Mouse (Mus musculus) heart, embryonic 11.5 days (tissue): Measurements from ENCODE around the gene Obsl1. TPM values are rescaled to one million over a fixed set of nuclear protein-coding genes. Genes with fewer than 3 reads are reported as not detected.

Source experiments
- ATAC-seq: fragments of 200-750 bp; cut with Nextera tagmentation; replicated peaks from 2 replicates; pipeline ENCODE4 v1.8.0; 2017; ENCODE audit warnings: moderate library complexity; ENCODE audit not compliant: insufficient number of reproducible peaks, low FRiP score, low TSS enrichment
- H3K27ac ChIP-seq: fragments of 300-500 bp; sonication (generic); 2 replicates; pipeline ENCODE4 v1.5.1; 2014; ENCODE audit warnings: mild to moderate bottlenecking, low read depth, low read length
- H3K27me3 ChIP-seq: fragments of 300-500 bp; sonication (generic); 2 replicates; pipeline ENCODE4 v1.6.1; 2014; ENCODE audit warnings: mild to moderate bottlenecking, low read length, mixed read lengths; ENCODE audit not compliant: control insufficient read depth, insufficient read depth
- H3K36me3 ChIP-seq: fragments of 300-500 bp; sonication (generic); 2 replicates; pipeline ENCODE4 v1.6.1; 2014; ENCODE audit warnings: mild to moderate bottlenecking, low read length, moderate library complexity, mixed read lengths; ENCODE audit not compliant: control insufficient read depth, insufficient read depth
- H3K4me1 ChIP-seq: fragments of 300-500 bp; sonication (generic); 2 replicates; pipeline ENCODE4 v1.6.1; 2014; ENCODE audit warnings: low read length; ENCODE audit not compliant: control insufficient read depth, insufficient read depth
- H3K4me2 ChIP-seq: fragments of 300-500 bp; sonication (generic); 2 replicates; pipeline ENCODE4 v1.6.1; 2014; ENCODE audit warnings: mild to moderate bottlenecking, moderate library complexity
- H3K4me3 ChIP-seq: fragments of 300-500 bp; sonication (generic); 2 replicates; pipeline ENCODE4 v1.5.1; 2014; ENCODE audit warnings: low read depth, low read length
- H3K9ac ChIP-seq: fragments of 300-500 bp; sonication (generic); 2 replicates; pipeline ENCODE4 v1.6.1; 2014; ENCODE audit warnings: mild to moderate bottlenecking, low read depth, low read length, moderate library complexity
- H3K9me3 ChIP-seq: fragments of 300-500 bp; sonication (generic); replicated peaks from 2 replicates; pipeline ENCODE4 v1.6.1; 2016; ENCODE audit warnings: low read length; ENCODE audit not compliant: control insufficient read depth
- WGBS: fragments of 180-500 bp; shearing (Covaris S2); extraction: QIAGEN DNeasy Blood & Tissue Kit; methylation state at CpG from one replicate; pipeline ENCODE4 v1.1.7; 2014; ENCODE audit not compliant: insufficient replicate concordance; 5-methylcytosine and 5-hydroxymethylcytosine counted together
- polyA plus RNA-seq: library from polyadenylated mRNA; unstranded; fragments of >200 nt; fragmentation: Nextera tagmentation; extraction: Ambion mirVana; gene quantifications from 2 replicates; pipeline ENCODE4 v1.2.1, GENCODE M21; 2014

Obsl1 gene
- polyA plus RNA-seq, 1 experiment from 2014 or later: 98.8 TPM

DNA sequence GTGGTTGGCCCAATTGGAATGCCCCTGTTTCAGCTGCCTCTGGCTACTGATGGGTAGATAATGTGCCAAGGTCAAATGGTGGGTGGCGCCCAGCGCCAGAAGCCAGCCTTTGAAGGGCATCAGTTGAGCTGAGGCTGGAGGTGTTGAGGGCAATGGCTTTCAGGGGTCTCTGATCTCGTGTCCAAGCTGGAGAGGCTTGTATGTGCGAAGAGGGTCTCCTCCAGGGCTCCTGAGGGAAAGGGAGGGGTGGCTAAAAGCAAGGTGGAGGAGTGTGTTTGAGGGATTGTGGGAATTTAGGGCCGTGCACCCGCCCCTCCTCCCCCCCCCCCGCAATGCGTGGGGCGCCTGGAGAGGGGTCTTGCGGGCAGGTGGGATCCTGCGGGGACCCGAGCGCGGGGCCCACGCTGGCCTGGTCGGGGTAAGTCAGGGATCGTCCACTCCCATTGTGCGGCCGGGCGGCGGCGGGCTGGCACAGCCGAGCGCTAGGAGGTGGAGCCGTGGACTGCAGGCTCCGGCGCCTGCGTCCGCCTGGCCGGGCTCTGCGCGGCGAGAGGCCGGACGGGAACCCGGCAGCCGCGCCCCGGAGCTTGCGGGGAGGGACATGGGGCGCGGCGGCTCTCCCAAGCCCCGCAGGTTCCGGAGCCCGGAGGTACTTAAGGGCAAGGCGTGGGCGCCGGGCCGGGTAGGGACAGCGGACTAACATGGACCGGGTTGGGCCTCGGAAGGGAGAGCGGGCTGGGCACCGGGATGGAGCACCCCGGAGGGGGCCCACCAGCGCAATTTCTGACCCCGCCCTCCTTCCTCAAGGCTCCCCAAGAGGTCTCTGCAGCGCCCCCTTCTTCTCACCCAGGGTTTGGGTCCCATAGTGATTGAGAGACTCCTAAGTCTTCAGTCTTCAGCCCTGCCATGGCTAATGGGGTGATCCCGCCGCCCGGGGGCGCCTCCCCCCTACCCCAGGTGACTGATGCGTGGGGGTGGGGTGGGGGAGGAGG lies 40.0 kb upstream of the Obsl1 start, which contains the start of gene Slc4a3:
Gene Slc4a3 (plus strand): TSS at position 302 of the 992 bp plus-strand sequence.
- Histone ChIP-seq H3K9me3 (no peaks in the 10 kb centered on the region), H3K27ac (peak within 1 kb of the TSS; percentile 46)
- under 1% methylated on average over 58 of the region's 64 CpGs for WGBS

DNA sequence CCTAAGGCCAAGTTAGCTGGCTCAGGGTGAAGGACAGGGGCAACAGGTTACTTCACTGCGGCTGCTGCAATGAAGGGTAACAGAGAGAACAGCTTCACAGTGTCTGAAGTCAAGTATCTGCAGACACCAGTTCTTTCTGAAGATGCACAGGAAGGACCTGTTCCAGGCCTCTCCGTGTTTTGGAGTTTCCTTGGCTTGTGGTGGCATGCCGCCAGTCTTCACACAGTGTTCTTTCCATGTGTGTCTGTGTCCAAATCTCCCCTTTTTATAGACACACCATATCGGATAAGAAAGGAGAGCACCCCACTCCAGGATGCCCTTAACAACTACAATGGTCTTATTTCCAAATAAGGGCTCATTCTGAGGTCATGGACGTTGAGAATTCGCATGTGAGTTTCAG lies 38.1 kb upstream of the Obsl1 start:
- Histone ChIP-seq H3K4me2 (no peak overlapping the region), H3K36me3 (no peaks in the 10 kb centered on the region), H3K27me3 (no peaks in the 10 kb centered on the region), H3K9me3 (no peaks in the 10 kb centered on the region), H3K9ac (no peak overlapping the region), H3K4me3 (no peak overlapping the region), H3K4me1 (peaks cover 14% of the 10 kb centered on the region), H3K27ac (no peak overlapping the region)
- 83% methylated on average over 6 of the region's 6 CpGs for WGBS
- ATAC-seq: no peak

More for the DNA sequence above, 40.0 kb upstream of the Obsl1 start, which contains the start of gene Slc4a3:
- ATAC-seq: peak; percentile 65
- Histone ChIP-seq H3K4me3 (peak within 1 kb of the TSS; percentile 79), H3K9ac (peak within 1 kb of the TSS; percentile 93), H3K36me3 (no peaks in the 10 kb centered on the region), H3K4me1 (peaks cover 15% of the 10 kb centered on the region), H3K27me3 (no peaks in the 10 kb centered on the region), H3K4me2 (peak within 1 kb of the TSS; percentile 78)

DNA sequence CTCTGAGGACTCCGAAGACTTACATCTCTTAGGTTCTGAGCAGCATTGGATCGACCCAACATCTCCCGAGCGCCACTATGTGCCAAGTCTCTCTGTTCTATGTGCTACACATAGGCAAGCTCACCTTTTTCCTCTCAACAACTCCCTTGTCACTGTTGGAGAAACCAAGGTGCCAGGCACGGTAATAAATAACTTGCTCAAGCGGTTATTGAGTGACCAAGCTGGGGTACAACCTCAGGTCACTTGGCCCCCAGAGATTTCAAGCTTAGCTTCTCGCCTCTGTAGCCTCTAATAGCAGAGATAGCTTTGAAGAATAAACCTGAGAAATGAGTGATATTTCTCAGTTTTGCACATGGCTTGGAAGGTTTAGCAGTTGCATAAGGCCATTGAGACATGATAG lies 35.2 kb upstream of the Obsl1 start:
- 84% methylated on average over 7 of the region's 7 CpGs for WGBS
- H3K36me3 ChIP-seq: no peaks in the 10 kb centered on the region
- H3K9ac ChIP-seq: no peak overlapping the region
- H3K27ac ChIP-seq: no peak overlapping the region
- H3K9me3 ChIP-seq: no peaks in the 10 kb centered on the region
- no peak for ATAC-seq
- H3K27me3 ChIP-seq: no peaks in the 10 kb centered on the region
- H3K4me1 ChIP-seq: no peaks in the 10 kb centered on the region
- no peak overlapping the region for H3K4me3 ChIP-seq
- H3K4me2 ChIP-seq: no peak overlapping the region

DNA sequence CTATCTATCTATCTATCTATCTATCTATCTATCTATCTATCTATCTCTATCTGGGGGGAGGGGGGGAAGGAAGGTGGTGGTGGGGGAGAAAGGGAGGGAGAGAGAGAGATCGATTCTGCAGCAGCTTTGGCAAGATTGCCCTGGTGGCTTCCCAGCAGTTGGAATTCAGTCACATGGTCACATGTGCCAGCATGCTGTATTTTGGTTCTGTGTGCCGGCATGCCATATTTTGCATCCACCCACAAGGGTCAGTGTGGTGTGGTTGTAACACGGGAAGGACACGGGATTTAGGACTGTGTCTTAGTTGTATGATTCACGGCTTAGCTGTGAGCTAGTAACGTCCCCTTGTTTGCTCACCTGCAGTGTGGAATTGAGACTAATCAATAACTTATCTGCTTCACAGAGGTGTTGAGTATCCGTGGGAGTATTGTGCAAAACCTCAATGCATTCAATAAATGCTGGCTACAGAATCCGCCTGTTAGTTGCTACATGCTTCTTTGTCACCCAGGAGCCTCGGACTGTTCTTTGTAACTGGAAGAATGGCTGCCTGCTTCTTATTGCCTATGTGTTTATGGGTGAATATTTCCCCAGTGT lies 32.4 kb upstream of the Obsl1 start:
- Histone ChIP-seq H3K27ac (no peak overlapping the region), H3K9ac (no peak overlapping the region), H3K4me2 (no peak overlapping the region), H3K4me1 (no peaks in the 10 kb centered on the region), H3K27me3 (no peaks in the 10 kb centered on the region), H3K4me3 (no peak overlapping the region), H3K9me3 (no peaks in the 10 kb centered on the region), H3K36me3 (peaks cover 6% of the 10 kb centered on the region; the same call in 1 of the 2 replicates)
- WGBS: 81% methylated on average over 9 of the region's 9 CpGs
- no peak for ATAC-seq

DNA sequence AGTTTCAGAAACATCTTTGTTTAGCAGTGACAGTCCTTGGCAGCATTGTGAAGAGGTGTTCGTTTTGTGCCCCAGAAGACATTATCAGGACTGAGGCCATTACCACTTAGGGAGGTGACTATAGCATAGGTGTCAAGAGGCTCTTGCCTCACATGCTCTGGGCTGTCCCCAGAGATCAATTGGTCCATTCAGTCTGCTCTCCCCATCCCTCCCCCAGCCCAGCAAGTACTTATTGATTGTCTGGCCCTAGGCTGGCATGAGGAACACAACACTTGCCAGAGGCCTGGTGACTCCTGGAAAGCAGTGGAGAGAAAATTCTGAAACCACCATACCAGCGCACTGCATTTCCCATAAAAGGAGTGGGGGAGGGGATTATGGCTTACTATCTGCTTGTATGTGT lies 31.3 kb upstream of the Obsl1 start:
- Histone ChIP-seq H3K27me3 (no peaks in the 10 kb centered on the region), H3K4me2 (no peak overlapping the region), H3K9ac (no peak overlapping the region), H3K9me3 (no peaks in the 10 kb centered on the region), H3K27ac (no peak overlapping the region), H3K36me3 (peaks cover 9% of the 10 kb centered on the region; the same call in 1 of the 2 replicates), H3K4me1 (no peaks in the 10 kb centered on the region), H3K4me3 (no peak overlapping the region)
- 64% methylated on average over 2 of the region's 2 CpGs for WGBS
- ATAC-seq: no peak

DNA sequence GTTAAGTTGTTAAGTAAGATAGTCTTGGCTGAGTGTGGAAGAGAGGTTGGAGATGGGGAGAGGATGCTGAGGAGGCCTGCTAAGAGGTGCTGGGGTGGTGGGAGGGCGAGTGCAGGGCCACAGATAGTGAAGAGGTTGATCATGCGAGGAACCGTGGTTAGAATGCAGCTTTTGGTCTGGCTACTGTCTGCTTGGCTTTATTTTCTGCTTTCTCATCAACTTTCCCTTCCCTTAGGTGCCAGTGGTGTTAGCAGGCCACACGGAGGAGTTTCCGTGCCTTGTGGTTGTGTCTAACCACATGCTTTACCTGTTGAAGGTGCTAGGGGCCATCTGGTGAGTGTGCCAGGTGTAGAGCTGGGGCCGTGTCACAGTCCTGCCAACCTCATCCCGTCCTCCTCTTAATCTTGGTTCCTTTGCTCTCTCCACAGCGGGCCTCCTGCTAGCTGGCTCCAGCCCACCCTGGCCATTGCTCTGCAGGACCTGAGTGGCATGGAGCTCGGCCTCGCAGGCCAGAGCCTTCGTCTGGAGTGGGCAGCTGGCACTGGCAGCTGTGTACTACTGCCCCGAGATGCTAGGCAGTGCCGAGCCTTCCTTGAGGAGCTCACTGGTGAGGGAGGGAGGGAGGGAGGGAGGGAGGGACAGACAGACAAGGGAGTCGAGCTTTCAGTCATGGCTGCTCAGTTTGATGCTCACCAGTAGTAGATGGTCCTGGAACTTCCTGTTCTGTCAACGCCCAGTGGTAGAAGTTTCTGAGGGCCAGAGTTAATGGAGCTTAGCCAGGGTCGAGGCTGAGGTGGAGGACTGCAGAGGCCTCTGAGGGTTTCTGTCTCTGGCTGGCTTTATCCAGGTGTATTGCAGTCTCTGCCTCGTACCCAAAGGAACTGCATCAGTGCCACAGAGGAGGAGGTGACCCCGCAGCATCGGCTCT lies 27.3 kb upstream of the Obsl1 start:
- WGBS: 82% methylated on average over 19 of the region's 19 CpGs
- H3K9ac ChIP-seq: no peak overlapping the region
- H3K4me1 ChIP-seq: no peaks in the 10 kb centered on the region
- no peaks in the 10 kb centered on the region for H3K9me3 ChIP-seq
- no peak for ATAC-seq
- H3K27ac ChIP-seq: no peak overlapping the region
- H3K36me3 ChIP-seq: peaks cover 12% of the 10 kb centered on the region; the same call in 1 of the 2 replicates
- H3K4me2 ChIP-seq: no peak overlapping the region
- H3K27me3 ChIP-seq: no peaks in the 10 kb centered on the region
- H3K4me3 ChIP-seq: no peak overlapping the region

DNA sequence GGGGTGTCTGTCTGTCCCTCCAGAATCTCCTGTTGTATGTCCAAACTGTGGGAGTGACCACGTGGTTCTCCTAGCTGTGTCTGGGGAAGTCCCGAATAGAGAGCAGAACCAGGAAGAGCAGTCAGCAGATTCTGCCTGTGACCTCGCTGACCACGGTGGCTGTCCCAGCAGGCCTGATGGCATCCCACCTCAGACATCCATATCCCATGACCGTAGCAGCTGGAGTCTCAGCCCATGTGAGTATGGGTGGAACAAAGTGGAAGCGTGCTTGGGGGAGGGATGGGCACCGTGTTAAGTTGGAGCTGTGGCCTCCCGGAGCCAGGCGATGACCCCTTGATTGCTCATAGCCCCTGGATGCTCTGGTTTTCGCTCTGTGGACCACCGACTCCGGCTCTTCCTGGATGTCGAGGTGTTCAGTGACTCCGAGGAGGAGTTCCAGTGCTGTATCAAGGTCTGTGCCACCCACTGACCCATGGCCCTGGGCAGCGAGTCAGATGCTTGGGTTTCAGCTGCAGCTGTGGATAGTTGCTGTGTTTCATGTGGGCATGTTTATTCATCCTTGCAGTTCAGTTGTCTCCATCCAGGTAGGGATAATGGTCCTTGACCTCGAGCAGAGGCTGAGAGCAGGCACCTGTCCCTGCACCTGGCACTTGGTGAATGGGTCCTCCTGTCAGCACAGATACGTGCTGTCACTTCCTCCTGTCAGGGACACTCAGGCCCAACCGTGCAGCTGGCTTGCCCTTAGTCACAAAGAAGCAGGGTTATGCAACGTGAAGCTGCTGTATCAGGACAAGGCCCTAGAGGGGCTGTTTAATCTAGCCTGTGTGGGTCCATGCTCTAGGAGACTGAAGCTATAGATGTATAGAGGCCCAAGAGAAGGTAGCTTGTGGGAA lies 26.3 kb upstream of the Obsl1 start:
- no peak overlapping the region for H3K27ac ChIP-seq
- 85% methylated on average over 19 of the region's 19 CpGs for WGBS

More for the DNA sequence above, 26.3 kb upstream of the Obsl1 start:
- Histone ChIP-seq H3K9me3 (no peaks in the 10 kb centered on the region), H3K27me3 (no peaks in the 10 kb centered on the region), H3K36me3 (peaks cover 12% of the 10 kb centered on the region; the same call in 1 of the 2 replicates), H3K4me3 (no peak overlapping the region), H3K4me2 (no peak overlapping the region), H3K9ac (no peak overlapping the region), H3K4me1 (no peaks in the 10 kb centered on the region)
- no peak for ATAC-seq
